Mouse (Mus musculus): ENCODE results near the gene Agps.

GRCm38 (mm10) chr2:75955709-75956108, 123.7 kb downstream of the Agps start:
- TF ChIP-seq MAX (IDR thresholded peaks at IDR 0.05; ENCODE audit: low read depth) (no peak), POLR2A (IDR thresholded peaks at IDR 0.05; ENCODE audit: insufficient read length, low read depth) (no peak), USF1 (IDR thresholded peaks at IDR 0.05; ENCODE audit: low read depth) (no peak), POLR2AphosphoS2 (IDR thresholded peaks at IDR 0.05; ENCODE audit: insufficient read length, low read depth) (no peak), MYOG (IDR thresholded peaks at IDR 0.05; ENCODE audit: control insufficient read depth in 1 of 3, insufficient read depth in 1 of 3, insufficient read length in 2 of 3, low read depth in 2 of 3) (no peak), E2F4 (IDR thresholded peaks at IDR 0.05; ENCODE audit: insufficient read depth) (no peak), TCF12 (IDR thresholded peaks at IDR 0.05; ENCODE audit: insufficient read depth, poor library complexity, severe bottlenecking) (no peak), SRF (IDR thresholded peaks at IDR 0.05; ENCODE audit: control insufficient read depth, insufficient read length, low read depth) (no peak)
